18 mouse cellular contexts compared by ENCODE assay signal in the genomic region with DNA sequence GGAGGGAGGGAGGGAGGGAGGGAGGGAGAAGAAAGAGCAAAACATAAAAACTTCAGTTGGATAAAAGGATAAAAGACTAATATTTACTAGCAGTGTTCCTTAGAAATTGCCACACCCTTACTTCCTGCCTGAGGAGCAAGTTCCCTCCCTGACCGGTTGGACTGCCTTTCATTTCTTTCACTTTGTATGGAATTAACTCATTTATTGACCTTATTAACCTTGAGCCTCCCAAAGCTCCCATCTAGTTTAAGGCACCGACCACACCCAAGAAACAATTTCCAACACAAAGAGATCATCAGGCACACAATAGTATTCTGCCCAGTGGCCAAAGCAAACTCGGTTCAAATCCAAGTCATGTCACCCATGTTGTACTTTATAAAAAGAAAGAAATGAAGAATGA. TPM values are rescaled to one million over a fixed set of nuclear protein-coding genes. Genes with fewer than 3 reads are reported as not detected.
A peak's percentile ranks its signal among the peaks of the same experiment; 100 is the strongest.
DNase-seq lines count a peak whose midpoint lies in the region; ATAC-seq and TF ChIP-seq lines count a peak whose summit lies in the region.
"Had no signal": no experiment of that assay in that cellular context is flagged by ENCODE, and none has a peak within 500 bp of the region (broad histone marks: within the 10 kb centered on the region; RNA-seq: fewer than 3 reads in every experiment).

No protein-coding gene starts in this region.

- no peak overlapping the region for H3K9ac ChIP-seq in intestine, embryonic 16.5 days (ENCODE audit: low read depth, low read length)
- H3K9ac ChIP-seq in stomach, embryonic 14.5 days (replicated peaks; ENCODE audit: low read depth, low read length), result no peak overlapping the region
- H3K9ac ChIP-seq: forebrain, embryonic 12.5 days; limb, embryonic 13.5 days; liver, embryonic 13.5 days had no signal

- H3K9me3 ChIP-seq in intestine, embryonic 16.5 days (ENCODE audit: control insufficient read depth, low read length), result no peaks in the 10 kb centered on the region
- no peaks in the 10 kb centered on the region for H3K9me3 ChIP-seq in stomach, embryonic 14.5 days (ENCODE audit: control insufficient read depth, low read depth, low read length)
- H3K9me3 ChIP-seq: forebrain, embryonic 12.5 days; liver, embryonic 13.5 days had no signal

- WGBS in intestine, embryonic 16.5 days, result 65% methylated on average over 3 of the region's 3 CpGs
- 75% methylated on average over 3 of the region's 3 CpGs for WGBS in stomach, embryonic 14.5 days
- 91% methylated on average over 3 of the region's 3 CpGs for WGBS in thymus, adult 2 months

- no peak for TF ChIP-seq POLR2A in thymus, adult 2 months (IDR thresholded peaks at IDR 0.05; ENCODE audit: control insufficient read depth, extremely low read depth, insufficient read depth, low read length, poor library complexity)

- no peak overlapping the region for H3K4me2 ChIP-seq in intestine, embryonic 16.5 days (ENCODE audit: low read depth, low read length)
- no peak overlapping the region for H3K4me2 ChIP-seq in stomach, embryonic 14.5 days (replicated peaks; ENCODE audit: low read depth, low read length)
- H3K4me2 ChIP-seq: forebrain, embryonic 12.5 days; limb, embryonic 13.5 days; liver, embryonic 13.5 days had no signal

- no peaks in the 10 kb centered on the region for H3K36me3 ChIP-seq in intestine, embryonic 16.5 days (ENCODE audit: control insufficient read depth, insufficient read depth, low read length)
- no peaks in the 10 kb centered on the region for H3K36me3 ChIP-seq in stomach, embryonic 14.5 days (ENCODE audit: control insufficient read depth, insufficient read depth, low read length)
- no peaks in the 10 kb centered on the region for H3K36me3 ChIP-seq in thymus, adult 2 months (ENCODE audit: control insufficient read depth, insufficient read depth, low read length)
- H3K36me3 ChIP-seq: forebrain, embryonic 12.5 days; hindbrain, embryonic 10.5 days; limb, embryonic 13.5 days; liver, embryonic 13.5 days; midbrain, embryonic 10.5 days had no signal

- peak; percentile 36 for DNase-seq in kidney, postnatal 10 days
- no peak for DNase-seq in kidney, postnatal 4 days
- DNase-seq in ES-CJ7 (ENCODE audit: low read depth, low spot score), result peak; percentile 95
- no peak for DNase-seq in left cerebral cortex, postnatal 4 days
- DNase-seq in T-cell, adult 2 months (ENCODE audit: low spot score), result no peak
- no peak for DNase-seq in thymus, adult 2 months
- DNase-seq: adrenal gland, postnatal 25 days; cerebellum, adult 8-10 months; gastrocnemius, postnatal 10 days; liver, embryonic 13.5 days; thymus, postnatal 4 days had no signal

- no peak for TF ChIP-seq CTCF in thymus, adult 2 months (IDR thresholded peaks at IDR 0.05; ENCODE audit: borderline replicate concordance, control insufficient read depth, extremely low read depth, insufficient read depth, low read length, poor library complexity)

- peak; percentile 71 for ATAC-seq in intestine, embryonic 16.5 days
- ATAC-seq in stomach, embryonic 14.5 days (ENCODE audit: insufficient number of reproducible peaks, insufficient read depth, low FRiP score, low read depth), result no peak

- no peaks in the 10 kb centered on the region for H3K4me1 ChIP-seq in intestine, embryonic 16.5 days (ENCODE audit: control insufficient read depth, insufficient read depth, low read length)
- H3K4me1 ChIP-seq in stomach, embryonic 14.5 days (ENCODE audit: control insufficient read depth, insufficient read depth, low read length), result no peaks in the 10 kb centered on the region
- peaks cover 24% of the 10 kb centered on the region for H3K4me1 ChIP-seq in thymus, adult 2 months (replicated peaks; ENCODE audit: control insufficient read depth, insufficient read depth, low read length)
- H3K4me1 ChIP-seq: forebrain, embryonic 12.5 days; limb, embryonic 13.5 days had no signal

- H3K27ac ChIP-seq in intestine, embryonic 16.5 days (ENCODE audit: low read length), result no peak overlapping the region
- peak overlapping the region; percentile 49; the same call in 1 of the 2 replicates for H3K27ac ChIP-seq in stomach, embryonic 14.5 days (ENCODE audit: low read length)
- no peak overlapping the region for H3K27ac ChIP-seq in thymus, adult 2 months (ENCODE audit: control insufficient read depth, insufficient read depth, low read length)
- H3K27ac ChIP-seq: forebrain, embryonic 12.5 days; hindbrain, embryonic 10.5 days; limb, embryonic 13.5 days; liver, embryonic 13.5 days; macrophage; midbrain, embryonic 10.5 days had no signal

- H3K27me3 ChIP-seq in intestine, embryonic 16.5 days (replicated peaks; ENCODE audit: control insufficient read depth, insufficient read depth, low read length), result no peaks in the 10 kb centered on the region
- no peaks in the 10 kb centered on the region for H3K27me3 ChIP-seq in stomach, embryonic 14.5 days (ENCODE audit: control insufficient read depth, insufficient read depth, low read length)
- no peaks in the 10 kb centered on the region for H3K27me3 ChIP-seq in thymus, adult 2 months (ENCODE audit: control insufficient read depth, insufficient read depth, low read length)
- H3K27me3 ChIP-seq: forebrain, embryonic 12.5 days; limb, embryonic 13.5 days; liver, embryonic 13.5 days had no signal

- H3K4me3 ChIP-seq in intestine, embryonic 16.5 days (ENCODE audit: low read length), result no peak overlapping the region
- H3K4me3 ChIP-seq in stomach, embryonic 14.5 days (ENCODE audit: low read depth, low read length), result no peak overlapping the region
- H3K4me3 ChIP-seq in thymus, adult 2 months (ENCODE audit: control insufficient read depth, insufficient read depth, low read length), result no peak overlapping the region
- H3K4me3 ChIP-seq: forebrain, embryonic 12.5 days; hindbrain, embryonic 10.5 days; limb, embryonic 13.5 days; liver, embryonic 13.5 days; midbrain, embryonic 10.5 days had no signal

- intact Hi-C loops in left cerebral cortex, postnatal 4 days (cut with DNase I), result no loop called here

RNA-seq across cellular contexts. Expression of a gene that starts 16.1 kb away (rescaled TPM):
- 17.6 and 21.0 TPM in 2 replicates for polyA plus RNA-seq in intestine, embryonic 16.5 days (2015; fragmentation: Nextera tagmentation; extraction: Ambion mirVana)
- polyA plus RNA-seq in stomach, embryonic 14.5 days (2014; fragmentation: Nextera tagmentation; extraction: Ambion mirVana), result 49.9 and 59.3 TPM in 2 replicates
- total RNA-seq in left cerebral cortex, postnatal 4 days (2021), result 100 to 1,000 TPM; 142 TPM
- 65.1 and 79.5 TPM in 2 replicates for polyA plus RNA-seq in thymus, adult 2 months (2012; rRNA removed)

Comparison
In these comparisons a context has a peak if more than half of its experiments do, and no peak if none do; other contexts are left out.
1. DNase-seq: peak in kidney, postnatal 10 days (single experiment) and ES-CJ7 (single experiment); none in kidney, postnatal 4 days (0 of 2), left cerebral cortex, postnatal 4 days (single experiment), T-cell, adult 2 months (single experiment) and thymus, adult 2 months (single experiment).